Mouse (Mus musculus): ENCODE measurements at regions not wholly inside any gene's neighbourhood (a gene's known extent, or its start where the extent isn't known, plus 50 kb on each side); places are given as distances from the start of the nearest gene placed in this dataset.

GRCm38 (mm10) chr2:128523425-128524108 lies 67.4 kb upstream of the Spdye4c start:
- DNase-seq (ENCODE audit: low read depth, low spot score): no peak

- no peak for DNase-seq (ENCODE audit: low read depth, low spot score)
Measured at GRCm38 (mm10) chr2:128526100-128526499, 64.9 kb upstream of the Spdye4c start.

GRCm38 (mm10) chr2:128526883-128527344 lies 64.1 kb upstream of the Spdye4c start:
- DNase-seq (ENCODE audit: low read depth, low spot score): no peak

GRCm38 (mm10) chr2:128536294-128536693 lies 54.7 kb upstream of the Spdye4c start:
- no peak for DNase-seq (ENCODE audit: low read depth, low spot score)

- no peak for DNase-seq (ENCODE audit: low read depth, low spot score)
Measured at GRCm38 (mm10) chr2:128537425-128537824, 53.6 kb upstream of the Spdye4c start.

GRCm38 (mm10) chr2:128538736-128539135 lies 52.3 kb upstream of the Spdye4c start:
- DNase-seq (ENCODE audit: low read depth, low spot score): no peak

All from c-Kit-negative CD71-positive TER-119-positive erythroid progenitor cells, embryonic 14.5 days (primary cell).